Mouse (Mus musculus) embryonic fibroblast, embryonic 13.5 days (primary cell): ENCODE results near the gene Ablim1.

ENCODE experiments used
- CTCF ChIP-seq: IDR thresholded peaks from 2 replicates; pipeline ENCODE4 v1.5.1; 2011; ENCODE audit warnings: mild to moderate bottlenecking, control low read depth, low read length, moderate library complexity, borderline replicate concordance; ENCODE audit not compliant: insufficient read depth
- POLR2A ChIP-seq: IDR thresholded peaks from 2 replicates; pipeline ENCODE4 v1.6.1; 2011; ENCODE audit warnings: low read depth, mild to moderate bottlenecking, control low read depth, low read length, moderate library complexity

DNA sequence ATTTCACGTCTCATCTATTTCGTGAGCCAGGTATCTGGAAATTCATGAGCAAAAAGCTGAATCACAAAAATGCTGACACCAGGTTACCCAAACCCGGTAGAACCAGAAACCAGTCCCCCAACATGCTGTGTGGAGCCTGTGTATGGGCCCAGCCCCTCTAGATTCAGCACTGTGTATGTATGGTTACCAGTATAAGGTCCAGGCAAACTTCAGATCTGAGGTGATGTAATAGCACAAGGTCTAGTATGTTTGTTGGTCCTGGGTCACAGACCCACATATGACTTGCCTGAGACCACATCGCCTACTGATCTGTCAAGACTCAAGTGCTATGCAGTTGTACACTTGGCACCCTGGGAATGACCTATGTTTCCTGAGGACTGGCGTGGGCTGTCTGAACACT is 143.8 kb downstream of the Ablim1 start:
- TF ChIP-seq CTCF = no peak
- TF ChIP-seq POLR2A = no peak
